Mouse (Mus musculus) limb, embryonic 11.5 days (tissue): Measurements from ENCODE around the gene 1700122O11Rik. TPM values are rescaled to one million over a fixed set of nuclear protein-coding genes. Genes with fewer than 3 reads are reported as not detected.

ENCODE experiments used
- ATAC-seq: fragments of 200-750 bp; cut with Nextera tagmentation; 2 replicates; pipeline ENCODE4 v1.8.0; 2017; ENCODE audit warnings: low read depth; ENCODE audit not compliant: insufficient number of reproducible peaks, low FRiP score, low TSS enrichment
- DNase-seq: peaks from one replicate; pipeline ENCODE4 v3.0.0-alpha.2; 2015; ENCODE audit warnings: low spot score
- H3K27ac ChIP-seq: fragments of 300-500 bp; sonication (generic); replicated peaks from 2 replicates; pipeline ENCODE4 v1.5.1; 2014; ENCODE audit warnings: low read depth, mild to moderate bottlenecking, low read length
- H3K27me3 ChIP-seq: fragments of 300-500 bp; sonication (generic); 2 replicates; pipeline ENCODE4 v1.6.1; 2014; ENCODE audit warnings: mild to moderate bottlenecking, low read length, mixed read lengths; ENCODE audit not compliant: control insufficient read depth, insufficient read depth
- H3K36me3 ChIP-seq: fragments of 300-500 bp; sonication (generic); 2 replicates; pipeline ENCODE4 v1.6.1; 2014; ENCODE audit warnings: mild to moderate bottlenecking, low read length, moderate library complexity, mixed read lengths; ENCODE audit not compliant: control insufficient read depth, insufficient read depth
- H3K4me1 ChIP-seq: fragments of 300-500 bp; sonication (generic); 2 replicates; pipeline ENCODE4 v1.6.1; 2014; ENCODE audit warnings: low read length, mixed read lengths; ENCODE audit not compliant: control insufficient read depth, insufficient read depth
- H3K4me2 ChIP-seq: fragments of 300-500 bp; sonication (generic); 2 replicates; pipeline ENCODE4 v1.6.1; 2014; ENCODE audit warnings: low read depth, mild to moderate bottlenecking, moderate library complexity; ENCODE audit not compliant: severe bottlenecking
- H3K4me3 ChIP-seq: fragments of 300-500 bp; sonication (generic); 2 replicates; pipeline ENCODE4 v1.5.1; 2014; ENCODE audit warnings: low read depth, low read length
- H3K9ac ChIP-seq: fragments of 300-500 bp; sonication (generic); 2 replicates; pipeline ENCODE4 v1.6.1; 2014; ENCODE audit warnings: mild to moderate bottlenecking, low read length
- H3K9me3 ChIP-seq: fragments of 300-500 bp; sonication (generic); 2 replicates; pipeline ENCODE4 v1.6.1; 2016; ENCODE audit warnings: low read length; ENCODE audit not compliant: control insufficient read depth
- WGBS: fragments of 180-500 bp; shearing (Covaris S2); extraction: QIAGEN DNeasy Blood & Tissue Kit; methylation state at CpG from one replicate; pipeline ENCODE4 v1.1.7; 2014; 5-methylcytosine and 5-hydroxymethylcytosine counted together
- polyA plus RNA-seq: library from polyadenylated mRNA; unstranded; fragments of >200 nt; fragmentation: Nextera tagmentation; extraction: Ambion mirVana; gene quantifications from 2 replicates; pipeline ENCODE4 v1.2.1, GENCODE M21; 2014

The 1700122O11Rik gene
- polyA plus RNA-seq, 1 experiment from 2014 or later: not detected

DNA sequence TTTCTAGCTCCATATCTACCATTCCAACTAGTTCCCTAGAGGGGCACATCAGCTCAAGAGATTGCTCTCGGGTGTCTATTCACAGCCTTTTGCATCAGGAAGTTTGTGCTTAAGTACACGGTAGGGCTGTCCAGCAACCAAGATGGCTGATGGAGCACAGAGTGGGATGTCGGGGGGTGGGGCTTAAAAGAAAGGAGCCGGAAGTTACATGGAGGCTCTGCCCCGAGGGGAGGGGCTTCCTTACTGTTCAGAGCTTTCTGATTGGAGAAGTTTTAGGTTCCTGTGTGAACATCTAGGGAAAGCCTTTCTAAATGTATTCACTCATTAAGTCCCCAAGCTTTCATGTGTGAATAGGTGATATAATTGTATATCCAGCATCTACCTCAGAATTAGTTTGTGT lies 21.5 kb downstream of the 1700122O11Rik start:
- ATAC-seq: no peak

DNA sequence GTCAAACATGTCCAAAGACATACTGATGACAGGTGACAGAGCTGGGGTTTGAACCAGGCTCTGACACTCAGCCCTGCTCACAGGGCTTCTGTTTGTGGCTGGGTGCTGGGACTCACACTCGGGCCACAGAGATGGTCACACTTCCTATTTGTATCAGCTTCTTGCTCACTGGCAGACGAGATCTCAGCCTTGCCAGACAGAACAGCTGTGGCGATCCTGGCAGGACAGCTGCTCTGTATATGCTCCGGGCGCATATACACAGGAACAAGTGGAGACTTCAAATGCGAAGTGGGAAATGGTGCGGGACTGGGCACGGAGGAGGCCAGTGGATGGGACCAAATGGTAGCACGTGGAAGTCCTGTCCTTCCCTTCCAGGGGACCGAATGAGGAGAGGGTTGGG lies 25.5 kb downstream of the 1700122O11Rik start:
- H3K36me3 ChIP-seq: no peaks in the 10 kb centered on the region
- H3K4me3 ChIP-seq: no peak overlapping the region
- no peaks in the 10 kb centered on the region for H3K27me3 ChIP-seq
- H3K27ac ChIP-seq: no peak overlapping the region
- ATAC-seq: no peak
- no peak overlapping the region for H3K9ac ChIP-seq
- no peaks in the 10 kb centered on the region for H3K9me3 ChIP-seq
- no peak for DNase-seq
- 50% methylated on average over 10 of the region's 10 CpGs for WGBS
- H3K4me1 ChIP-seq: peaks cover 6% of the 10 kb centered on the region; the same call in 1 of the 2 replicates
- H3K4me2 ChIP-seq: no peak overlapping the region

More for the DNA sequence above, 21.5 kb downstream of the 1700122O11Rik start:
- Histone ChIP-seq H3K4me3 (no peak overlapping the region), H3K27ac (no peak overlapping the region), H3K9ac (no peak overlapping the region), H3K27me3 (0 out of 2 replicates have a peak, but pooled peaks cover 4% of the 10 kb centered on the region), H3K9me3 (no peaks in the 10 kb centered on the region), H3K36me3 (no peaks in the 10 kb centered on the region), H3K4me2 (no peak overlapping the region), H3K4me1 (no peaks in the 10 kb centered on the region)
- DNase-seq: no peak
- WGBS: 83% methylated on average over 5 of the region's 5 CpGs

DNA sequence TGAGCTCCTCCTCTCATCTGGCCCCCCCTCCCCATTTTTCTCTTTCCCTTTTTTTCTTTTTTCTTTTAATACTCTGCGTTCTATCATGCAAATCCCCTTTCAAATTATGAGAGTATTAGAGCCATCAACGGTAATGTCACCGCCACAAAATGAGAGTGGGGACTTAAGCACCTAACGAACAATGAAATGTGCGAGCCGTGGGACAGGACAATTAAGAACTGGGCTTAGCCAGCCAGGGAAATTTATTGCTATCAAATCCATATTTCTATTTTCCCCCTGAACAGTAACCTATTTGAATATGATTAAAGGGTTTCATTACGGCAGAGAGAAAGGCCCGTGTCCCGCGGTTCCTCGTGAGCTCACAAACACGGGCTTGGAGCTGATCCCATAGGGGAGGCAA lies 27.0 kb downstream of the 1700122O11Rik start:
- Histone ChIP-seq H3K4me1 (peaks cover 9% of the 10 kb centered on the region; the same call in 1 of the 2 replicates), H3K4me2 (no peak overlapping the region), H3K27ac (no peak overlapping the region), H3K4me3 (no peak overlapping the region), H3K9ac (no peak overlapping the region), H3K36me3 (no peaks in the 10 kb centered on the region), H3K9me3 (no peaks in the 10 kb centered on the region), H3K27me3 (0 out of 2 replicates have a peak, but pooled peaks cover 2% of the 10 kb centered on the region)
- WGBS: 86% methylated on average over 12 of the region's 12 CpGs
- DNase-seq: no peak
- no peak for ATAC-seq

DNA sequence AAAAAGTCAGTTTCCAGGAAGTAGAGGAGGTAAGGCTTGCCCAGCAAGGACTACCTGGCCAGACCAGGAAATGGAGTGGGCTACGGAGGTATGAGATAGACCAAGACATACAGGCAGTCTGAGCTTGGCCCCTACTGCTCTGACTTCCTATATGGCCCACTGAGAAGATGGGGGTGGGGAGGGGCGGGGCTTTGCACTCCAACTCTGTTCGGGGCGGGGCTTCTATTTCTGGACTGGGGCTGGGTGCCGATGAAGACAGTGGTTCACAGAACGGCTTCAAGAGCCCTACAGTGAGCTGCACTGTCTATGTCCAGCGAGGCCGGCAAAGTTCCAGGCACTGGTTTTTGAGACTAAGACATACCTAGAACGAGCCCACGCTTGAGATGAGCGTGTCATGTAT lies 27.8 kb downstream of the 1700122O11Rik start:
- 73% methylated on average over 11 of the region's 11 CpGs for WGBS

DNA sequence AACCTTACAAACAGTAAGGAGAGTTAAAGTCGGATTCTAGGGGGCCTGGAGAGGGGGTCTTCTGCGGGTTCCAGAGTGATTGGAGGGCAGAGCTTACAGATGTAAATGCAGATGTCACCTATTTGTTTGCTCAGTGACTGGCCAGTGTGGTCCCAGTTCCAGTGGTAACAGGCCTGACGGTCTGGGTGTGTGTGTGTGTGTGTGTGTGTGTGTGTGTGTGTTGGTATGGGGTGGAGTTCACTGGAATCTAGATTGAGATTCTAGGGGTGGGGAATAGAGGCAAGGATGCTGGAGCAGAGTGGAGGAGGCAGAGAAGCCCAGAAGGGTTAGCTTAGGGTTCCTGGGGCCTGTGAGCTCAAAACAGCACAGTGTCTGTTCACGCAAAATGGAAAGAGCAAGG lies 32.3 kb downstream of the 1700122O11Rik start:
- H3K9me3 ChIP-seq: no peaks in the 10 kb centered on the region
- no peak overlapping the region for H3K4me2 ChIP-seq
- 53% methylated on average over 4 of the region's 4 CpGs for WGBS
- no peak overlapping the region for H3K4me3 ChIP-seq
- no peaks in the 10 kb centered on the region for H3K36me3 ChIP-seq
- 0 out of 2 replicates have a peak, but pooled peaks cover 2% of the 10 kb centered on the region for H3K27me3 ChIP-seq
- no peak overlapping the region for H3K27ac ChIP-seq
- DNase-seq: no peak
- peaks cover 19% of the 10 kb centered on the region; the same call in 1 of the 2 replicates for H3K4me1 ChIP-seq
- no peak for ATAC-seq
- H3K9ac ChIP-seq: no peak overlapping the region

More for the DNA sequence above, 27.8 kb downstream of the 1700122O11Rik start:
- Histone ChIP-seq H3K4me2 (no peak overlapping the region), H3K4me1 (peaks cover 9% of the 10 kb centered on the region; the same call in 1 of the 2 replicates), H3K4me3 (no peak overlapping the region), H3K27me3 (0 out of 2 replicates have a peak, but pooled peaks cover 2% of the 10 kb centered on the region), H3K36me3 (no peaks in the 10 kb centered on the region), H3K9me3 (no peaks in the 10 kb centered on the region), H3K9ac (no peak overlapping the region), H3K27ac (no peak overlapping the region)
- DNase-seq (no peak), ATAC-seq (no peak)

DNA sequence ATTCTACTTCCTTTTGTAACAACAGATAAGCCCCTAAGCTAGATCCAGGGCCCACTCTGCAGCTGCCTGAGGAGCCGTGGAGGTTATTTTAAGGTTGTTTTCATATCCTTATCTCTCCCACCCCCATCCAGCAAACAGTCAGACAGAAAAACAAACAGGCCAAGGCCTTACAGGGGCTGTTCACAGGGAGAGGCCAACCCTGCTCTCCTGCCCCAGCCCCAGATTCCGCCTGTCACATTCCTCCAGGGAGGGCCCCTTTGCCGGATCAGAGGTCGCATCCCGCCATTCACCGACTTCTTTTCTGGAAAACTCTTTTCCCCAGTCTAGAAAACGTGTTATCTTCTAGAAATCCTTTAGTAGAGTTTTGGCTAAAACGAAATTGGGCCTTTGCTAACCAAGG lies 33.0 kb downstream of the 1700122O11Rik start:
- ATAC-seq (no peak), DNase-seq (no peak)
- Histone ChIP-seq H3K4me2 (no peak overlapping the region), H3K9ac (no peak overlapping the region), H3K4me1 (peaks cover 19% of the 10 kb centered on the region; the same call in 1 of the 2 replicates), H3K9me3 (no peaks in the 10 kb centered on the region), H3K27me3 (0 out of 2 replicates have a peak, but pooled peaks cover 2% of the 10 kb centered on the region), H3K4me3 (no peak overlapping the region), H3K36me3 (no peaks in the 10 kb centered on the region), H3K27ac (no peak overlapping the region)
- 30% methylated on average over 8 of the region's 8 CpGs for WGBS

DNA sequence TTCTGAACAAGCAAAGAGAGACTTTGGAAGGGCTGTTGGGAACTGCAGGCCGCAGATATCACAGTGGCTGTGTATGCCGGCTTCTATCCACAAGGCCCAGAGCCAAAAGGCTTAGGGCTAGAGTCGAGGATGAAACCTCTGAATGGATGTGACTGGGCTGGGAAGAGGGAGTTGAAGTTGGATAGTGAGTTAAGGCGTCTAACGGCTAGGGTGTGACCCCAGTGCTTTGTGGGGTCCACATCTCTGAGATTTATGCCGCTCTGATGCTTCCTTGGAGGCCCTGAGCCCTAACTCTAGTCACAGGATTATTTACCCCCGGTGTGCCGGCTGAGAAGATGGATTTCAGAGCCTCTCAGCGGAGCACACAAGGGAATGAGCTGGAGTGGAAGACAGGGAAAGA lies 33.5 kb downstream of the 1700122O11Rik start:
- H3K4me1 ChIP-seq: peaks cover 21% of the 10 kb centered on the region; the same call in 1 of the 2 replicates
- 0 out of 2 replicates have a peak, but pooled peaks cover 2% of the 10 kb centered on the region for H3K27me3 ChIP-seq
- no peaks in the 10 kb centered on the region for H3K9me3 ChIP-seq
- ATAC-seq (no peak), DNase-seq (no peak)
- H3K36me3 ChIP-seq: no peaks in the 10 kb centered on the region
- WGBS: 60% methylated on average over 9 of the region's 9 CpGs
- H3K27ac ChIP-seq: no peak overlapping the region
- H3K9ac ChIP-seq: no peak overlapping the region
- H3K4me3 ChIP-seq: no peak overlapping the region
- no peak overlapping the region for H3K4me2 ChIP-seq

DNA sequence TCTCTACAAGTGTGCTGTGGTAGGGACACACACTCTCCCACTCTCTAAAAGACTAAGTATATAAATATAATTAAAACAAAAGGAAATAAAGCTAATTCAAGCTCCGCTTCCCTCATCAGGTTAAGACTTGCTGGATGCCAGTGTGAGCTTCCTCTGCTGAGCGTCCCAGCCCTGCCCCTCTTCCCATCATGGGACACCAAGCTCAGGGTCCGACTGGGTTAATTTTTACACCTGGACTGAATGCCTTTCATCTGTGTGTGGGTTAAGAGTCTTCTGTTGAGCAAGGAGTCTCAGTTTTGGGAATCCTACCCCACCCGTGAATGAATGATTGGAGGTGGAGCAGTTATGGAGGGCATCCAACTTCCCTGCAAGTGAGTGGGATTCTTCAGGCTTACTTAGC lies 35.6 kb downstream of the 1700122O11Rik start:
- 62% methylated on average over 4 of the region's 4 CpGs for WGBS
- no peak overlapping the region for H3K9ac ChIP-seq
- no peaks in the 10 kb centered on the region for H3K9me3 ChIP-seq
- peaks cover 16% of the 10 kb centered on the region; the same call in 1 of the 2 replicates for H3K4me1 ChIP-seq
- H3K4me2 ChIP-seq: peak overlapping the region; percentile 47
- H3K36me3 ChIP-seq: no peaks in the 10 kb centered on the region
- DNase-seq (no peak), ATAC-seq (no peak)
- H3K27ac ChIP-seq: no peak overlapping the region
- H3K27me3 ChIP-seq: 0 out of 2 replicates have a peak, but pooled peaks cover 2% of the 10 kb centered on the region
- H3K4me3 ChIP-seq: no peak overlapping the region
